Mouse (Mus musculus) cerebellum, adult 9-10 months (tissue): Measurements from ENCODE around the gene Zfp365.

Source experiments
- DNase-seq: peaks from one replicate; pipeline ENCODE4 v3.0.0; 2022

Gene Zfp365

GRCm38 (mm10) chr10:67901179-67901578 lies 11.3 kb downstream of the Zfp365 start:
- no peak for DNase-seq

GRCm38 (mm10) chr10:67898949-67899675 lies 13.3 kb downstream of the Zfp365 start:
- no peak for DNase-seq

GRCm38 (mm10) chr10:67898355-67898935 lies 14.0 kb downstream of the Zfp365 start:
- no peak for DNase-seq

DNA sequence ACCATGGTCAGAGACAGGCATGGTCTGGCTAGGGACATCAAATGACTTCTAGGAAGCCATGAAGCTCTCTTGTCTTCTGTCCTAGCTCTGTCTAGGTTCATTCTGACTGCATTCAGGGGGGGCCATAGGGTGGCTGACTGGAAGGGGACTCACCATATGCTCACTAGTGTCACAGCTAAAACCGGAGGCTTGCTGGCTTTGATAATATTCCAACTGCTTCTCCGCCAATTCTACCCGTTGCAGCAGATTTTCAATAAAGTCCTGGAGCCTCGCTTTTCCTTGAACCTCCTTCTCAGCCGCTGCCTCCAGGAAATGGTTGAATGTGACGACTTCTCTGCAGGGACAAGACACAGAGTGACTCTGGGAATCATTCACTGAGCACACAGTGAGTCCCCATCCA lies 15.2 kb downstream of the Zfp365 start:
- peak; percentile 32 for DNase-seq

GRCm38 (mm10) chr10:67894683-67895082 lies 17.8 kb downstream of the Zfp365 start:
- no peak for DNase-seq

DNA sequence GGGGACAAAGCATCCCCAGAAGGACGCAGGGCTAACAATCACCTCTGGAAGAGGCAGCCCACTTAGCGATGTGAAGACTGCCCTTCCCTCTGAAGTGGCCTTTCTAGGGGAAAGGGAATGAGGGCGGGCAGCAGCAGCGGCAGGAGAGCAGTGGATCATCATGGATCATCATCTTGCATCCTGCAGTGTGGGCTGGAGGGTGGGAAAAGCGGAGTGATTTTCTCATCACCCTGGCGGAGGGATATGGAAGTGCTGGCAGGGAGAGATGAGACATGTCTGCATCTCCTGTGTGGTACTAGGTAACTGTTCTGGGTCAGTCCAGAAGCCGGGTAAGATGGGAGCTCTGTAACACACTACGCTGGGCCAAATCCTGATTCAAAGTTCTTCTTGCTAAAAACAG lies 18.4 kb downstream of the Zfp365 start:
- DNase-seq: no peak

- DNase-seq: no peak
Observed at GRCm38 (mm10) chr10:67893226-67893625, 19.2 kb downstream of the Zfp365 start.

GRCm38 (mm10) chr10:67891126-67891525 lies 21.3 kb downstream of the Zfp365 start:
- DNase-seq: no peak

GRCm38 (mm10) chr10:67887971-67888370 lies 24.5 kb downstream of the Zfp365 start:
- DNase-seq: no peak

DNA sequence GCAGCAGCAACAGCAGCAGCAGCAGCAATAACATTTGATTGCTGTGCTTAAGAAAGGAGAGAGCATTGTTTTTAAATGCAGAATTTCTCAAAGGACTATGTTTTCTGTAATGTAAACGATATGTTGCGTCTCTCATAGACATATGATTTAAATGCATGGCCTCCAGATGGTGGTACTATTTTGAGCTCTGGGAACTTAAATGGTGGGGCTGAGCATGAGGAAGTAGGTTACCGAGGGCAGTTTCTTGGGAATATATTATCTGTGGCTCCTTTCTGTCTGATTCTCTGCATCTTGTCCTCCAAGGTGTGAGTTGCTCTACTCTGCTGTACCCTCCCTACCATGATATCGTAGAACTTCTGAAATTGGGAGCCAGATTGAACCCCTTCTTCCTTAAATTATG lies 31.8 kb downstream of the Zfp365 start:
- no peak for DNase-seq

- DNase-seq: peak; percentile 72
Observed at GRCm38 (mm10) chr10:67871811-67872210, 40.7 kb downstream of the Zfp365 start.

DNA sequence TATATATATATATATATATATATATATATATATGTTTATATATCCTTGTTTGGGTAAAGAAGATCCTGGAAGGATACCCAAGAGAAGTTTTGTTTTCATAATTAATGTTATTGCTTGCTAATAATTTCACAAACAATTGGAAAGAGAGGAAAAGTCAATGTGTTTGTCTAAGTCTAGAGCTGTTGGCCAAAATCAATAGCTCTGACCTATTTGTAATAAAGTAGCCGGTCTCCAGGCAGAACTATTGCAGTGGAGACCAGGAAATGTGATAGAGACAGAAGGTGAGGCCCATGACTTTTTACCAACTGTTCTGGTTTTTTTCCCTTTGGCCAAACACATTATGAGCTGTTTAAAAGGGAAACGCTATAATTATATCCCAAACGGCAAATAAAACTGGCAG lies 44.2 kb downstream of the Zfp365 start:
- no peak for DNase-seq

DNA sequence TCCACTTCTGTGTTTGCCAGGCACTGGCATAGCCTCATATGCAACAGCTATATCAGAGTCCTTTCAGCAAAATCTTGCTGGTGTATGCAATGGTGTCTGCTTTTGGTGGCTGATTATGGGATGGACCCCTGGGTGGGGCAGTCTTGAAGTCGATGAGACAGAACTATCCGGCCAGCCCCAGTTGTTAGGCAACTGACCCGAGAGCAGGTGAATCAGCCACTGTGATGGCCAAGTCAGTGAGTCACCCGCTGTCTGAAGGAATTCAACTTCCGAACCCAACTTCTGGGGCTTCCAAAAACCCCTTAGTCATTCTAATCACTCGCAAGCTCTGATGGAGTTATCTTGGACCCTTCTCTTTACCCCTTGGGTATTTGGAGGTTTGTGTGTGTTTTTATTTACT lies 46.6 kb downstream of the Zfp365 start:
- DNase-seq: no peak

- DNase-seq: no peak
Observed at GRCm38 (mm10) chr10:67865063-67865462, 47.4 kb downstream of the Zfp365 start.

- DNase-seq: no peak
Observed at GRCm38 (mm10) chr10:67862331-67862730, 50.1 kb downstream of the Zfp365 start.

- DNase-seq: peak; percentile 71
Observed at GRCm38 (mm10) chr10:67858878-67859277, 53.6 kb downstream of the Zfp365 start.

GRCm38 (mm10) chr10:67857561-67857906 lies 54.9 kb downstream of the Zfp365 start:
- no peak for DNase-seq

DNA sequence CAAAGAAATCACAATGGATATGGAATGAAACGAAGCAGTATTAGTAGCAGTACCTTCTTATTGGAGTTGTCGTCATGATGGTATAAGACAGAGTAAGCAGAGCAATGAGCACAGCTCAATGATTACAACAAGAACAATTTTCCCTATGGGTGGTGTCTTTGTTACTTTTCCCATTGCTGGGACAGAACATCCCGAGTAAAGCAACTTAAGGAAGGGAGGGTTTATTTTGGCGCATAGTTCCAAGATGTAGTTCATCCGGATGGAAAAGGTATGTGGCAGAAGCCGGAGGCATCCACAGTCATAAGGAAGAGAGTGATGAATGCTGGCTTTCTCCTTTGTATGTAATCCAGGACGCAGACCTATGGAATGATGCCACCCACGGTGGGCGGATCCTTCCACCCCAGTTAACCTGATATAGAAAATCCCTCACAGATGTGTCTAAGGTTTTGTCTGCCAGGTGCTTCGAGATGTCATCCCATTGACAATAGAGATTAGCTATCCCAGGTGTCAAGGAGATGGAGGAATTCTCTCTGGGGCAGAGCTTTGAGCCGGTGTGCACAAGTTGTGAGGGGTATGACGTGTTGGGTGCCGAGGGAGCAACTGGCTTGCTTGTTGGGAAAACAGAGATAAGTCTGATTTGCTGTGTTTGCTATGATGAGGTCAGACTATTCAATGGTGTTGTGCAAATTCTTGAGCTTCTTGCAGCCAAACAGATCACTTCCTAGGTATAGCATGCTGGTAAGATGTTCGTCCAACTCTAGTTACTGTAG lies 55.5 kb downstream of the Zfp365 start:
- DNase-seq: no peak

GRCm38 (mm10) chr10:67855760-67856159 lies 56.7 kb downstream of the Zfp365 start:
- no peak for DNase-seq

GRCm38 (mm10) chr10:67852411-67852810 lies 60.1 kb downstream of the Zfp365 start:
- no peak for DNase-seq

DNA sequence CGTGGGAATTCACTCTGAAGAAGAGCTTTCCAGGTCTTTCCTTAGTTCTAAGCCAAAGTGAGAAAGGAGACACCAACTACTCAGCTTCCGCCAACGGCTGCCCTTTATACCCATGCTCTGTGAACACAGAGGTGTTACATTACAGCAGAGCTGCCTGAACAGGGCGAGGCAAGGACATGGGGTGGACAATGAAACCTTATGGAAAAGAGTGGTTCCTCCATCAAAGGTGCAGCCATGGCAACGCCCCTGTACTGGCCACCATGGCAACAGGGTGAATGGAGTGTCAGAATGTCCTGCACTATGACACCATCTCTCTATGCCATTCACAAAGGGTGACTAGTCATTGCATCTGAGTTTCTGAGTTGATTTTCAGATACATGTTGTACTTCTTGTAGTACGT lies 61.4 kb downstream of the Zfp365 start:
- no peak for DNase-seq

- no peak for DNase-seq
Observed at GRCm38 (mm10) chr10:67846016-67846650, 66.3 kb downstream of the Zfp365 start.

GRCm38 (mm10) chr10:67841596-67841995 lies 70.9 kb downstream of the Zfp365 start:
- DNase-seq: no peak

DNA sequence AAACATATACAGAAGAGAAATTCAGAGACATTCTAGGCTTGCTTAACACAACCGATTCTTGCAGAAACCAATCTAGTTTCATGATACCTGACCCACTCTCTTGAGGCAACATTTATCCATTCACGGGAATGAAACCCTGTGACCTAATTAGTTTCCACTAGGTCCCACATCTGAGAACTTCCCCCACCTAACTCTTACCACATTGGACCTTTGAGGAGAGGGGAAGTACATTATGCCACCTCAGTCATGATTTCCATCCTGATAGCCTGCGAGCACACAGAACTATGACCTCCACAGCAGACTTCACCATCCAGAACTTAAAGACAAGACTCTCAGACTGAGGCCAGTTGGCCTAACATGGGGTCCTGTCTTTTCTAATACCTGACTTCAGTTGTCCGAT lies 71.7 kb downstream of the Zfp365 start:
- DNase-seq: no peak
